Mouse (Mus musculus) embryonic facial prominence, embryonic 12.5 days (tissue): ENCODE data around the gene Mcfd2. TPM values are rescaled to one million over a fixed set of nuclear protein-coding genes. Genes with fewer than 3 reads are reported as not detected.

Experiments used
- ATAC-seq: fragments of 200-750 bp; cut with Nextera tagmentation; 2 replicates; pipeline ENCODE4 v1.8.0; 2017; ENCODE audit not compliant: insufficient number of reproducible peaks, insufficient read depth, low FRiP score, low TSS enrichment
- H3K27ac ChIP-seq: fragments of 300-500 bp; sonication (generic); 2 replicates; pipeline ENCODE4 v1.5.1; 2016; ENCODE audit warnings: mild to moderate bottlenecking
- H3K27me3 ChIP-seq: fragments of 300-500 bp; sonication (generic); 2 replicates; pipeline ENCODE4 v1.6.1; 2016; ENCODE audit warnings: mild to moderate bottlenecking, moderate library complexity
- H3K36me3 ChIP-seq: fragments of 300-500 bp; sonication (generic); 2 replicates; pipeline ENCODE4 v1.6.1; 2016; ENCODE audit warnings: mild to moderate bottlenecking
- H3K4me1 ChIP-seq: fragments of 300-500 bp; sonication (generic); 2 replicates; pipeline ENCODE4 v1.6.1; 2016
- H3K4me2 ChIP-seq: fragments of 300-500 bp; sonication (generic); replicated peaks from 2 replicates; pipeline ENCODE4 v1.6.1; 2016; ENCODE audit warnings: mild to moderate bottlenecking, moderate library complexity
- H3K4me3 ChIP-seq: fragments of 300-500 bp; sonication (generic); 2 replicates; pipeline ENCODE4 v1.5.1; 2016; ENCODE audit warnings: mild to moderate bottlenecking
- H3K9ac ChIP-seq: fragments of 300-500 bp; sonication (generic); 2 replicates; pipeline ENCODE4 v1.6.1; 2016; ENCODE audit warnings: mild to moderate bottlenecking, moderate library complexity
- H3K9me3 ChIP-seq: fragments of 300-500 bp; sonication (generic); 2 replicates; pipeline ENCODE4 v1.6.1; 2016; ENCODE audit warnings: mild to moderate bottlenecking, moderate library complexity
- WGBS: fragments of 180-500 bp; shearing (Covaris S2); methylation state at CpG from one replicate; pipeline ENCODE4 v1.1.7; 2016; 5-methylcytosine and 5-hydroxymethylcytosine counted together
- polyA plus RNA-seq: library from polyadenylated mRNA; unstranded; fragments of >200 nt; fragmentation: Nextera tagmentation; extraction: Ambion mirVana; gene quantifications from 2 replicates; pipeline ENCODE4 v1.2.1, GENCODE M21; 2016

Gene Mcfd2
- polyA plus RNA-seq, 1 experiment from 2014 or later: 85.1 TPM

- Histone ChIP-seq H3K4me2 (no peak overlapping the region), H3K27ac (no peak overlapping the region), H3K9ac (no peak overlapping the region), H3K4me1 (peaks cover 11% of the 10 kb centered on the region), H3K9me3 (no peaks in the 10 kb centered on the region), H3K4me3 (no peak overlapping the region), H3K27me3 (no peaks in the 10 kb centered on the region), H3K36me3 (no peaks in the 10 kb centered on the region)
- 92% methylated on average over 9 of the region's 9 CpGs for WGBS
- no peak for ATAC-seq
Observed at GRCm38 (mm10) chr17:87225384-87225783, 40.4 kb downstream of the Mcfd2 start.

- Histone ChIP-seq H3K36me3 (no peaks in the 10 kb centered on the region), H3K27me3 (no peaks in the 10 kb centered on the region), H3K4me3 (no peak overlapping the region), H3K4me2 (no peak overlapping the region), H3K27ac (no peak overlapping the region), H3K4me1 (peaks cover 11% of the 10 kb centered on the region), H3K9me3 (no peaks in the 10 kb centered on the region), H3K9ac (no peak overlapping the region)
- 53% methylated on average over 2 of the region's 2 CpGs for WGBS
- no peak for ATAC-seq
Observed at GRCm38 (mm10) chr17:87224461-87224860, 41.3 kb downstream of the Mcfd2 start.

- 83% methylated on average over 9 of the region's 9 CpGs for WGBS
- Histone ChIP-seq H3K27me3 (no peaks in the 10 kb centered on the region), H3K9ac (no peak overlapping the region), H3K36me3 (no peaks in the 10 kb centered on the region), H3K4me1 (no peaks in the 10 kb centered on the region), H3K4me3 (no peak overlapping the region), H3K27ac (no peak overlapping the region), H3K9me3 (no peaks in the 10 kb centered on the region), H3K4me2 (no peak overlapping the region)
- ATAC-seq: no peak
Observed at GRCm38 (mm10) chr17:87219456-87219855, 46.3 kb downstream of the Mcfd2 start.

DNA sequence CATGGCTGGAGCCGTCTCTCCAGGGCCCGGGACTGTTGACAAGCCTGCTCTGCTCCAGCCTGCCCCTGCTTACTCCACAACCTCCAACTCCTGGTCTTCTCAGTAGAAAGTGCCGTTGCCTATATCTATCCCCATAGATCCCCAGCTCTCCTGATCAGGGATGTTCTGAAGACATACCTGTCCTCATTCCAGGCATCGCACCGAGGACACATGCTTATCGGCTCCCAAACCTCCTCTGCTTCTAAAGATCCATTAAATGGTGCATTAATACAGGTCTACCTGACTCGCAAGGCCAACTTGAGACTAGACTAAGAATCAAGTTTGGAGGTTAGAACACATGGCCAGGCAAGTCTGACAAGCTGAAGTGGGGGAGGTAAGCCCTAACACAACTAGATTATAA lies 51.2 kb downstream of the Mcfd2 start:
- Histone ChIP-seq H3K36me3 (no peaks in the 10 kb centered on the region), H3K4me3 (no peak overlapping the region), H3K27me3 (no peaks in the 10 kb centered on the region), H3K9ac (no peak overlapping the region), H3K9me3 (no peaks in the 10 kb centered on the region), H3K27ac (no peak overlapping the region), H3K4me2 (no peak overlapping the region), H3K4me1 (no peaks in the 10 kb centered on the region)
- WGBS: 91% methylated on average over 7 of the region's 7 CpGs
- no peak for ATAC-seq

DNA sequence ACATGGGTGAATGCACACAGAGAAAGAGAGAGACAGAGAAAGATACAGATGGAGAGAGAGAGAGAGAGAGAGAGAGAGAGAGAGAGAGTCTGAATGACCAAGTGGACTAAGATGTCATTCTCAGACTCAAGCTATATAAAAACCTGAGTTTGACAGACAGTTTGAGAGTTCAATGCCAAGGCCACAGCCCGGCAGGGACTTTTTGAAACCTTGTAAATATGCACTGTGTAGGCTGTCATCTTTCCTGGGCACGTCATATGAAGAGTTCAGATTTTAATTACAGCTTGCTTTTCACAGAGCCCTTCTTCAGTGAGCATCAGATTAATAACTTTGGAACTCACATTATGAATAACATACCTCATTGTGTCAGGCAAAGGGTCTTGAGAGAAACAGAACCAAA lies 55.2 kb downstream of the Mcfd2 start:
- Histone ChIP-seq H3K27me3 (no peaks in the 10 kb centered on the region), H3K27ac (no peak overlapping the region), H3K4me3 (no peak overlapping the region), H3K4me2 (no peak overlapping the region), H3K4me1 (no peaks in the 10 kb centered on the region), H3K9ac (no peak overlapping the region), H3K36me3 (no peaks in the 10 kb centered on the region), H3K9me3 (no peaks in the 10 kb centered on the region)
- WGBS: 78% methylated on average over 2 of the region's 2 CpGs
- no peak for ATAC-seq

GRCm38 (mm10) chr17:87206885-87207284 lies 58.9 kb downstream of the Mcfd2 start:
- Histone ChIP-seq H3K27ac (no peak overlapping the region), H3K4me3 (no peak overlapping the region), H3K36me3 (no peaks in the 10 kb centered on the region), H3K4me2 (no peak overlapping the region), H3K9me3 (no peaks in the 10 kb centered on the region), H3K4me1 (peaks cover 15% of the 10 kb centered on the region), H3K9ac (no peak overlapping the region), H3K27me3 (no peaks in the 10 kb centered on the region)
- 65% methylated on average over 2 of the region's 2 CpGs for WGBS
- ATAC-seq: no peak

Other genes starting within 250 kb of the Mcfd2 start
- 32.1 and 32.7 TPM in 2 replicates for gene Pigf, start 240.5 kb downstream of the Mcfd2 start, polyA plus RNA-seq
- 144 and 152 TPM in 2 replicates for gene Cript, start 240.4 kb downstream of the Mcfd2 start, polyA plus RNA-seq
- 19.1 and 23.6 TPM in 2 replicates for gene Socs5, start 158.3 kb downstream of the Mcfd2 start, polyA plus RNA-seq
- gene Ttc7, start 17.0 kb upstream of the Mcfd2 start, polyA plus RNA-seq: 4.8 and 5.8 TPM in 2 replicates
- gene Stpg4, start 161.8 kb upstream of the Mcfd2 start, polyA plus RNA-seq: not detected in 2 replicates
- gene Calm2, start 181.0 kb upstream of the Mcfd2 start, polyA plus RNA-seq: 823 and 840 TPM in 2 replicates